Comparison of ENCODE assay signal across 8 mouse cellular contexts in genomic region chrX:10716917-10717763, GRCm38 (mm10). TPM values are rescaled to one million over a fixed set of nuclear protein-coding genes. Genes with fewer than 3 reads are reported as not detected.
A peak's percentile ranks its signal among the peaks of the same experiment; 100 is the strongest.
DNase-seq lines count a peak whose midpoint lies in the region; ATAC-seq and TF ChIP-seq lines count a peak whose summit lies in the region.

No protein-coding gene starts in this region.

- peak; percentile 2; the same call in 1 of the 2 replicates for TF ChIP-seq EP300 in liver, embryonic 14.5 days (IDR thresholded peaks at IDR 0.05; ENCODE audit: low read depth)

- H3K9ac ChIP-seq in heart, embryonic 15.5 days: peak overlapping the region; percentile 63
- peak overlapping the region; percentile 79 for H3K9ac ChIP-seq in liver, embryonic 14.5 days (replicated peaks)
- H3K9ac ChIP-seq in stomach, embryonic 16.5 days (ENCODE audit: low read length): peak overlapping the region; percentile 80

- peak; percentile 87 for DNase-seq in CD4-positive helper T cell, adult 2 months (ENCODE audit: low read depth, low spot score)
- DNase-seq in forebrain, embryonic 10.5 days (ENCODE audit: extremely low spot score, low spot score): peak; percentile 78
- peak; percentile 87 to 95 for DNase-seq in kidney, postnatal 25 days
- DNase-seq in liver, embryonic 14.5 days (ENCODE audit: low read depth in 3 of 3, low spot score in 3 of 3): peak; percentile 75 to 86 (median 81)
- peak; percentile 71 for DNase-seq in neural tube, embryonic 10.5 days (ENCODE audit: extremely low spot score, low spot score)

- no peaks in the 10 kb centered on the region for H3K9me3 ChIP-seq in forebrain, embryonic 10.5 days
- H3K9me3 ChIP-seq in heart, embryonic 15.5 days (replicated peaks): no peaks in the 10 kb centered on the region
- no peaks in the 10 kb centered on the region for H3K9me3 ChIP-seq in liver, embryonic 14.5 days (ENCODE audit: control insufficient read depth, low read length)
- no peaks in the 10 kb centered on the region for H3K9me3 ChIP-seq in stomach, embryonic 16.5 days (replicated peaks; ENCODE audit: control insufficient read depth, low read length)

- H3K4me2 ChIP-seq in heart, embryonic 15.5 days: peak overlapping the region; percentile 72
- peak overlapping the region; percentile 83 for H3K4me2 ChIP-seq in liver, embryonic 14.5 days (ENCODE audit: low read depth)
- H3K4me2 ChIP-seq in stomach, embryonic 16.5 days (ENCODE audit: low read depth, low read length): peak overlapping the region; percentile 50

- ATAC-seq in heart, embryonic 15.5 days (replicated peaks; ENCODE audit: insufficient number of reproducible peaks, insufficient read depth, low FRiP score, low read depth): peak; percentile 88
- ATAC-seq in liver, embryonic 14.5 days (ENCODE audit: insufficient read depth): peak; percentile 87
- peak; percentile 92 for ATAC-seq in stomach, embryonic 16.5 days (ENCODE audit: insufficient read depth, low FRiP score)

- H3K36me3 ChIP-seq in forebrain, embryonic 10.5 days (replicated peaks): no peaks in the 10 kb centered on the region
- no peaks in the 10 kb centered on the region for H3K36me3 ChIP-seq in heart, embryonic 15.5 days
- H3K36me3 ChIP-seq in liver, embryonic 14.5 days (replicated peaks; ENCODE audit: control insufficient read depth, insufficient read depth, low read depth): no peaks in the 10 kb centered on the region
- no peaks in the 10 kb centered on the region for H3K36me3 ChIP-seq in stomach, embryonic 16.5 days (ENCODE audit: control insufficient read depth, insufficient read depth, low read length)

- H3K4me1 ChIP-seq in brown adipose tissue, adult 24 weeks (ENCODE audit: control insufficient read depth, insufficient read depth, insufficient read length, low read length): no peaks in the 10 kb centered on the region
- H3K4me1 ChIP-seq in forebrain, embryonic 10.5 days: peaks cover 41% of the 10 kb centered on the region
- peaks cover 2% of the 10 kb centered on the region; the same call in 1 of the 2 replicates for H3K4me1 ChIP-seq in heart, embryonic 15.5 days (replicated peaks)
- peaks cover 13 to 20% of the 10 kb centered on the region in 2 experiments for H3K4me1 ChIP-seq in liver, embryonic 14.5 days (replicated peaks; ENCODE audit: control insufficient read depth in 2 of 2, insufficient read depth in 2 of 2, low read length in 1 of 2)
- 0 out of 2 replicates have a peak, but pooled peaks cover 3% of the 10 kb centered on the region for H3K4me1 ChIP-seq in stomach, embryonic 16.5 days (ENCODE audit: control insufficient read depth, insufficient read depth, low read length)

- H3K27me3 ChIP-seq in forebrain, embryonic 10.5 days (ENCODE audit: poor library complexity, severe bottlenecking): peaks cover 17% of the 10 kb centered on the region
- no peaks in the 10 kb centered on the region for H3K27me3 ChIP-seq in heart, embryonic 15.5 days
- no peaks in the 10 kb centered on the region for H3K27me3 ChIP-seq in liver, embryonic 14.5 days (ENCODE audit: control insufficient read depth, insufficient read depth, low read length)
- H3K27me3 ChIP-seq in stomach, embryonic 16.5 days (ENCODE audit: control insufficient read depth, insufficient read depth, low read length): no peaks in the 10 kb centered on the region; the same call in 1 of the 2 replicates

- no peak for TF ChIP-seq CTCF in liver, embryonic 14.5 days (IDR thresholded peaks at IDR 0.05; ENCODE audit: low read depth)

- 17% methylated on average over 50 of the region's 50 CpGs for WGBS in forebrain, embryonic 10.5 days
- WGBS in heart, embryonic 15.5 days: 16% methylated on average over 49 of the region's 50 CpGs
- 12% methylated on average over 48 of the region's 50 CpGs for WGBS in liver, embryonic 14.5 days (ENCODE audit: insufficient replicate concordance)
- 17% methylated on average over 49 of the region's 50 CpGs for WGBS in stomach, embryonic 16.5 days

- peak overlapping the region; percentile 96 for H3K4me3 ChIP-seq in brown adipose tissue, adult 24 weeks (ENCODE audit: insufficient read depth, low read depth, low read length)
- H3K4me3 ChIP-seq in forebrain, embryonic 10.5 days: peak overlapping the region; percentile 62
- peak overlapping the region; percentile 56 for H3K4me3 ChIP-seq in heart, embryonic 15.5 days
- peak overlapping the region; percentile 81 to 84 for H3K4me3 ChIP-seq in liver, embryonic 14.5 days (ENCODE audit: insufficient read depth in 1 of 2, low read depth in 2 of 2, low read length in 2 of 2)
- peak overlapping the region; percentile 68 for H3K4me3 ChIP-seq in stomach, embryonic 16.5 days (replicated peaks; ENCODE audit: low read length)

- H3K27ac ChIP-seq in brown adipose tissue, adult 24 weeks (replicated peaks; ENCODE audit: low read depth, low read length): peak overlapping the region; percentile 90
- peak overlapping the region; percentile 89 for H3K27ac ChIP-seq in forebrain, embryonic 10.5 days
- peak overlapping the region; percentile 80 for H3K27ac ChIP-seq in heart, embryonic 15.5 days
- peak overlapping the region; percentile 79 for H3K27ac ChIP-seq in liver, embryonic 14.5 days
- H3K27ac ChIP-seq in stomach, embryonic 16.5 days (ENCODE audit: low read length): peak overlapping the region; percentile 92

RNA-seq across cellular contexts. Expression of gene Mid1ip1, which starts 2.3 kb away (rescaled TPM):
- 50.6 and 119 TPM in 2 replicates for polyA plus RNA-seq in brown adipose tissue, adult 24 weeks (2012; ENCODE audit: insufficient read depth, insufficient read length, missing spikeins)
- 43.0 and 47.8 TPM in 2 replicates for polyA plus RNA-seq in forebrain, embryonic 10.5 days (2016; fragmentation: Nextera tagmentation; extraction: Ambion mirVana)
- 25.9 and 34.3 TPM in 2 replicates for polyA plus RNA-seq in heart, embryonic 15.5 days (2015; fragmentation: Nextera tagmentation; extraction: Ambion mirVana)
- 16.2 and 19.0 TPM in 2 replicates for polyA plus RNA-seq in liver, embryonic 14.5 days (2012; rRNA removed)
- 22.2 and 27.2 TPM in 2 replicates for polyA plus RNA-seq in liver, embryonic 14.5 days (2014; fragmentation: Nextera tagmentation; extraction: Ambion mirVana)
- 86.8 and 98.3 TPM in 2 replicates for polyA plus RNA-seq in stomach, embryonic 16.5 days (2015; fragmentation: Nextera tagmentation; extraction: Ambion mirVana)

Comparison
In these comparisons a context has a peak if more than half of its experiments do, and no peak if none do; other contexts are left out.
1. Peak in every context shown above with its lines: DNase-seq, ATAC-seq, H3K4me3 ChIP-seq and H3K27ac ChIP-seq.